Mouse (Mus musculus): ENCODE results near the gene Spaar.
A peak's percentile ranks its signal among the peaks of the same experiment; 100 is the strongest.
"Not testable (repeated sequence)": the region's sequence is repeated elsewhere in the genome, so short reads cannot be mapped to it uniquely, and the experiment has no call there.

The Spaar gene

DNA sequence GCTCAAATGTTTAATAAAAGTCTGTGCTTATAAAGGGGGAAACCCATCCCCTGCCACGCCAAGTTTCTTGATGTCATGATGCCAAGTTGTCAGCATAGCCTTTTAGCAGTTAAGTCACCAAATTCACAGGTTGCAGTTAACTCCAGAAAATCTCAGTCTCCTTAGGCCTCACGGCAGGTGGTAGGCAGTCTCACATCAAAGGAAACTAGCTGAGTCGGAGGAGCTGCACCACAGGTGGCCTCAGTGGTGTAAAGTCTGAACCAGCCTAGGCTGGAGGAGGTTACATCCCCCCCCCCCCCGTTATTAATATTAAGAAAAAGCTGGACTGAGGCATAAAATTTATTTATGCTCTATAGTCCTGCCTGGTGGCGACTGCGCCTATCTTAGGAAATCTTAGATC lies 65.5 kb downstream of the Spaar start:
- DNase-seq (ENCODE audit: low spot score in 2 of 2) = no peak

GRCm38 (mm10) chr4:43795844-43796243 lies 66.0 kb downstream of the Spaar start:
- DNase-seq (ENCODE audit: low spot score in 2 of 2) = not testable (repeated sequence)

- DNase-seq (ENCODE audit: low spot score in 2 of 2) = peak in 1 of 2 experiments; percentile 32
These were observed 69.1 kb downstream of the Spaar start for GRCm38 (mm10) chr4:43798936-43799335.

Measured in urinary bladder, postnatal 36 days (tissue).